Mouse (Mus musculus) right cerebral cortex, postnatal 14 days (tissue): ENCODE measurements at regions not wholly inside any gene's neighbourhood (a gene's known extent, or its start where the extent isn't known, plus 50 kb on each side); places are given as distances from the start of the nearest gene placed in this dataset.

Experiments used
- DNase-seq: peaks from one replicate; pipeline ENCODE4 v3.0.0; 2022

DNA sequence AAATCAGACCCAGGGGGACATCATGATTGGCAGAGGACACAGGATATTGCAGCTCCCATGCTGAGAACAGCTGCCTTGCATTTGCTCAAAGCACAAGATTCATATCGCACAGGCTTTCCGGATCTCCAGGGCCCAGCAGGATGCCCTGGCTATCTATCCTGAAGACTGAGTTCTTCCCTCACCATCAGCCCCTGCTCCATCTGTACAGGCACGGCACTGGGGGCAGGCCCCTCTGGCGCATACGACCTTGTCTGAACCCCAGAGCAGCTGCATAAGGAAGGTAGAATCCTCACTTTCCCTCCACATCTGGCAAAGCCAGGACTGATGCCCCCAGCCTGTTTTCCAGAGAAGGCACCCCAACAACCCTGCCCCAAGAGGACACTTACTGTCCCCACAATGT lies 266.8 kb downstream of the Tns1 start:
- no peak for DNase-seq

DNA sequence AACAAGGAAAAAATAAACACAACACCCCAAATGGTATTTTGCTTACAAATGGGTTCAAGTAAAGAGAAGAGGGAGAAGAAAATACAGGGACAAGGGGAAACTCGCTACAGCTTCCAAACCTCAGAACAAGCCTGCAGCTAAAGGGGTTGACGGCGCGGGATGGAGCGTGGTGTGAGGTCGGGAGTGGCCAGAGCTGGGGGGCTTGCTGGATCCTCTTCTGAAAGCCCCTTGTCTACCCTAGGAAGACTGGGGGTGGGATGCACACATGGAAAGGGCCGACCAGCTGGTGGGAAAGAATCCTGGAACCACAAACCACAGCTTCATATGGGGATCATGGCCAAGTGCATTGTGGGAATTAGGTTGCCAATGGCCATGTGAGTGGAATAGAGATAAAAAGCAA lies 267.4 kb downstream of the Tns1 start:
- DNase-seq = no peak

DNA sequence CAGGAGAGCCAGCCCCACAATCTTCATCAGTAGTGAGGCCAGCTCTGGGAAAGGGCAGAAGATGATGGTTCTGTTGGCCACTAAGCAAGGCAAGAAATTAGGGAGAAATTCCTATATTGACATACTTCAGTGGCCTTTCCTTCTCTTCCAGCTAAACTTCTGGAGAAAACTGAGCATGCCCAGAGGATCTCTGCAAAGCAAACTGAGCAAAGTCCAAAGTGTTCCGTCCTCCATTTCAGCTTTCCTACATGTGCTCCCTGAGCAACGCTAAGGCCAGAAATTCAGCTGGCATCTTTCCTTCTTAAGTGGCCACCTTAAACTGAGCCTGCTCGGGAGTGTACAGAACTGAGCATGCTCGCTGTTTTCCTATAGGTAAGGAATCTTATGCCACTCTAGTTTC lies 268.9 kb downstream of the Tns1 start:
- DNase-seq = no peak

DNA sequence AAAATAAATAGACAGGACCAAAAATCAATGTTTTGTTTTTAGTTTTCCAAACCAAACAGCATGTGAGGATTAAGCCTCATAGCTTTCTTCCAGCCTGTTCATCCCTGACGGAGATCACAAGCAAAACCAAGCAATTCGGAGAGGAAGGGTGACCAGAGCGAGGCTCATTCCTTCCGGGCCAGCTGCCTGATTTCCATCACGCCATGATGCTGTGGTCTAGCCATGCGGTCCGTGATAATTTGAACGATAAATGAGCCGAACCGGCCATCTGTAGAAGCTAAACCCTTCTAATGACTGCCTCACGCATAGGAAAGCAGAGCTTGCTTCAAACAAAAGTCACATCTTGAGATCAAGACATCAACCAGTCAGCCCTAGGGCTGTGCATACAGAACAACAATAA lies 270.4 kb downstream of the Tns1 start:
- DNase-seq = no peak

DNA sequence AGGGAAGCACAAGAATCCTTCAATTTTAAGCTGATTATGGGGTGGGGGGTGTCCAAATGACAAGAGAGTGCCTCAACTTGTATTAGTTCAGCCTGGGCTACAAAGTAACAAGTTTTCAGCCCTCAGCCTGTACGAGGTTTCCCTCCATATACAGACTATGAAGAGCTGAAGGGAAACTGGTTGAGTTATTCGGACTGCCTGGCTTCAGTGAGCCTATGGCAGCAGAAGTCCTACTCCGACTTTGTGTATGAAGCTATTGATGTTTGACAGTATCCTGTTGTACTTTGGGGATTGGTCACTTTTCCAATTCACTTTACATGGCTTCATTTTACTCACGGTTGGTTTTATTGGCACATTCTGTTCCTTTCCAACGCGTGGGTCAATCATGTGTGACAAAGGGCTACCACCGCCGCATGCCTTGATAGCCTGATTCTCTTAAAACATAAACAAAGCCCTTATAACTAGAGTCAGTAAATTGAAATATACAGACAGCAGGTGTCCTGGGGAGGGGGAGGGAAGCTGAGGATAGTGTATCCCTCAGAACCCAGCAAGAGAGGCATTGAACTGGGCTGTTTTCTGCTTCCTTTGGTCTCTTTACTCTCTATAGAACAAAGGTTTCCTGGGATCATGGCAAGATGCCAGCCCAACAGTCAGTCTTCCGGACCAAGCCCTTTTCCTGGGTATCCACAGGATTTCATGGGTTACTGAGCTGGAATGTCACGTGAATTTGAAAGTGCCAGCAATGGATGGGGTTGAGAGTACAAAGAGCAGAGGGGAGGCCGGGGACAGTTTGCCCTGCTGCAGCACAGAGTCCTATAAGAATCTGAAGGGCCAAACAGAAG lies 273.9 kb downstream of the Tns1 start:
- DNase-seq = no peak

DNA sequence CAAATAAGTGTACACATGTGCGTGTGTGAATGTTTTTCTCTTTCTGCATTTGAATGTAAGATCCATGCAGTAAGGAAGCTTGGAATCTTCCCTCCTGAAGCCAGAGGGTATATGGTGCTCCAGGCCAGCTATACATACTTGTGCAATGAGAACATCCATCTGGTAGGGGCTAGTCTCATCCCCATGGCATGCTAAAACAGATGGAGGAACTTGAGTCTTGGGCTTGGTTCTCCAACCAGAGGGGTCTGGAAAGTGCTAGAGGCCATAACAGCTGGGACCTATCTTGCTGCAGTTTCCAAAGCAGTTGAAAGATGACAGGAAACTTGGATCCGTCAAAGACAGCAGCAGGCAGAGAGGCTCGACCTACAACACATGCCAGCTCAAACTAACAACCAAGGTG lies 275.9 kb downstream of the Tns1 start:
- DNase-seq = no peak

DNA sequence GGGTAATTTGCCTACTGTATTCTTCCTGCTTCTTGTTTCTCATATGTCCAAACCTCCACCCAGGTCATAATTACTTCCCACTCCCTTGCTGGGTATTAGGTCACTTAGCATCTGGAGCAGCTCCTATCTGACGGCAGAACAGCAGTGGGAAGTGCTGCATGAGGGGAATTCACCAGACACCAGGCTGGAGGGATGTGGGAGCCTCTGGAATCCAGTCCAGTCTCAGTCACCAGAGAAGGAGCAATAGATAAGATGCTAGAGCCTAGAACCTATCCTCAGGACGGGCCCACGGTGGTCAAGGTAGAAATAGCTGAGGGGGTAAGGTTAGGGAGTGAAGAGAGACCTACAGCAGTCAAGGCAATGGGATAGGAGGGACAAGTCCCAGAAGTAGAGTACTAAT lies 277.1 kb downstream of the Tns1 start:
- no peak for DNase-seq

DNA sequence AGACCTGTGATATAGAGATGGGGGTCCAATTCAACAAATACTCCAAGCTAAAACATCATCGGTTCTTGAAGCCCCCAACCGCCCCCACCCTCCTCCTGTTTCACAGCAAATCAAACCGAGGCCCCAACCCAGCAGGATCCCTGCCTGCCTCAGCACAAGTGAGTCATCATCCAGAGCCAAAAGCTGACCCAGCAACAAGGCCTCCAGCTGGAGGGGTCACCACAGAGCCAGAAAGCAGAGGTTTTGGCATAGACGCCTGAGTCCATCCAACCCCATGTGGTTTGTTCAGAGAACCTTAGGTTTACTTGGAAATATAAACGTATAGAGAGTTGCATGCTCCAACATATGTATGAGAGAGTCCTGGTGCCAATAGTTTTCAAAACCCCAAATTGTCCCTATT lies 279.1 kb downstream of the Tns1 start:
- DNase-seq = no peak

DNA sequence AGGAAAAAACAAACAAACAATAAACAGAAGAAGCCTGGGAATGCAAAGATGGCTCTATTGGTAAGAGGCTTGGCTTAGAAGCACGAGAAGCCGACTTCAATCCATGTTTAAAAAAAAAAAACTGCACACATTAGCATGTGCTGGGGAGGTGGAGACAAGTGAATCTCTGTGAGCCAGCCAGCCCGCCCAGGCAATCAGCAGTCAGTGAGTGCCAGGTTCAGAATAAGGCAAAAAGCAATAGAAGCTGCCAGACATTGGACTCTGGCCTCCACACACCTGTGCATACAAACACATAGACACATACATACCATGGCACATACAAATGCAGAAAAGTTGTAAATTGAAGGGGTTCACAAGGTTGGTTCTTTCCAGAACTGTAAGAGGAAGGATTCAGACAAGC lies 279.7 kb downstream of the Tns1 start:
- DNase-seq = no peak

DNA sequence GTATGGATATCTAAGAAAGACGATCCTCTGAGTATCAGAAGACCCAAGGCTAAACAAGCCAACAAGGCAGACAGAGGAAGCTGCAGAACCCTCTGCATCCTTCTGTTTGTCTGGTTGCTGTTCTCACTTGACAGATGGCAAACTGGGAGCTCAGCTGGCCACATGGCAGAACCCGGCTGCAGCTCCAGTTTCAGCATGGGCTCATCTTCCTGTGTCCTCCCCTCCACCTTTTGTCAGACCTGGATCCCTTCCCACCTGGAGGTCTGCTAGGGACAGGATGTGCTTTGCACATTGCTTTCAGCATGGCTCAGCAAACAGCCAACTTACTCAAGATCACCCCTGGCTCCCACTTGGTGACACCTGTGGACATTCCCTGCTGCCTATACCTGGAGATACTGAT lies 284.9 kb downstream of the Tns1 start:
- DNase-seq = no peak

DNA sequence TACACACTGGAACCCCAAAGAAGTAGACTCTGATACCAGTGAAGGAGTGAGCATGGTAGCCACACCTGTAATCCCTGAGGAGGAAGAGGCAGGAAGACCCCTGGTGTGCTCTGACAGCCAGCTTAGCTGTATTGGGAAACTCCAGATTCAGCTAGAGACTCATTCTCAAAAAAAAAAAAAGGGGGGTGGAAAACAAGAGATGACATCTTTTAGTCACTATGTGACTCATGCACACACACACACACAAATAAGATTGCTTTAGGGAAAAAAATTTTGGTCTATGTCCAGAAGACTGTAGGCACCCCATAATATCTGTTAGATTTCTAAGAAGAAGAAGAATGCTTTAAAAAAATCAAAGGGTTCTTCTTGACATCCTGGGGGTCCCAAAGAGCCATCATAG lies 287.6 kb downstream of the Tns1 start:
- DNase-seq = no peak

DNA sequence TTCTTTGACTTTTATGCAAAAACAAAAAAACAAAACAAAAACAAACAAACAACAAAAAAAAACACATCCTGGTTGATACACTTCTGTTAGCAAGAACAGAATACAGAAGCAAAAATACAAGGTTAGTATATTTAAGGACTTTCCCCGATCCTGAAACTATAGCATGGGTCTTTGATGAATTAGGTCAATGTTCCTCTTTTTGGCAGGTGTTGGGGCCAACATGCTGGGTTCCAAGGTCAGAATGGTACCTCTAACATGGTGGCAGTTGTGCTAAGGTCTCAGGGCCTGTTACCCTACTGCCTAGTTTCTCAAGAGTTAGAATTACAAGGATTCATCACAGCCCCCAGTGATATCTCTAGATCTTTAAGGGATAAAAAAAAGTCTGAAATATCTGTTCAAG lies 289.7 kb downstream of the Tns1 start:
- no peak for DNase-seq

DNA sequence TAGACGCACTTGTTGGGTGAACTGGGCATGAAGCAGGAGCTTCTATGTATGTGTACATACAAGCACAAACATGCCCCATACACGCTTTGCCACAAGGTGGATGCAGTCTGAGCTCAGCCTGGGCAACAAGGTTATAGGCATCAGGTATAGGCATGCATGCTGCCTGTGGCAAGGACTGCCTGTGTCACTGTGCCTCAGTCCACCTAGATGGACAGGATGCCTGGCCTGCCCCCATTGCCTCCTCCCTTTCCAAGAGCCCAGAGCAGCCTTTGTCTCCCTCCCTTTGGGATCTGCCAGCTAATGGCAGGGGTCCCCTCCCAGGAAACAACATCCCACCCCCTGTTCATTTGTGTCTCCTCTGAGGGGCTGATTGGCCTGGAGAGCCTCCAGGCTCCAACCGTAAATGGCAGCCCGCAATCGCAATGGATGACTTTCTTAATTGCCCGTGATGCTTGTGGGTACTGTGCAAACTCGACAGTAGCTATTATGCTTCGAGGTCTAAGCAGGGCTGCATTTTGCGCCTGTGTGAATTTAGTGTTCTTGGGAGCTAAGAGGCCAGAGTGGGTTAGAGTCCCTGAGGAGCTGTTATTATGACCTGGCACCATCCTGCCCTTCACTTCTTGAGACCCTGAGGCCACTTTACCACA lies 293.6 kb downstream of the Tns1 start:
- no peak for DNase-seq

DNA sequence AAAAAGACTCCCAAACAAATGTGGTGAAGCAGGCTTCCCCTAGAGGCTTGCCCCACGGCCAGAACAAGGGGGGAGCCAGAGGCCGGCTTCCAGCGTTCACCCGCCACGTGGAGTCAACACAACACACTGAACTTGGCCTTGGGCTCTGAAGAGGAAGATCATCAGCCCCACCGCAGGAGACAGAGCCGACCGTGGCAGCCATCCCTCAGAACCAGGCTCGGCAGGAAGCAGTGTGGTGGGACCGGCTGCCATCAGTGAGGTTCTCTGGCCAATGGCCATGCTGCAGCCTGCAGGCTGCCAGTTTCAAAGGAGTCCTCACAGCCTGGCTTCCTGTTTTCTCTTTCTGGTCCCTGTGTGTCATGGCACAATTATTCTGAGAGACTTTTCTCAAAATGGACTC lies 295.3 kb downstream of the Tns1 start:
- peak; percentile 23 for DNase-seq

DNA sequence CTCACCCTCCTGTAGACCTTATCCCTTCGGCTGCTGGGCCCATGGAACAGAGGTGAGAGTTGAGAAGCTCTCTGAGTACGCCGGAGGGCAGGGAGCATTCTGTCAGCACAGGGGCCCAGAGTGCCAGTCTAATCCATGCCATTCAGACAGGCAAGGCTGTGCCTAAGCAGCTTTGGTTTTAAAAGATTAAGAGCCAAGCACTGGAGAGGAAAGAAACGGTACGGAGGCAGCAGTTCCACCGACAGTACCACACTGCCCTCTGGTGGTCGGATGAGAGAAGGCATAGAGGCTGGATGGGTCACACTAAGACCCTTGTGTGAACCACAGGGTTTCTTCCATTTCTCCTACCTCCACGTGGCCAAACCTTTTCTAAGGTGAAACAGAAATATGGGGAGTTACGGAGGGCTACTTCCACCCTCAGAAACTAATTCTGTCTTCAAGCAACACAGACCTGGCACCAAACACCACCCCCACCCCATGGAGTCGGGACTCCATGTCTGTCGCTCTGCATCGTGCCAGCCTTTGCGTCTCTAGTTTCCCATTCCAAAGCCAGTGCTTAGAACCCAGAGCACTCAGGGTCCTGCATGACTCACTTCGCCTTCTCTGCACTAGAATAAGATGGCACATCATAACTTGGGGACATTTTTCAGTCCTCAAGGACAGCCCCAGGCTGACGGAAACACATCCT lies 297.9 kb downstream of the Tns1 start:
- peak; percentile 91 for DNase-seq

DNA sequence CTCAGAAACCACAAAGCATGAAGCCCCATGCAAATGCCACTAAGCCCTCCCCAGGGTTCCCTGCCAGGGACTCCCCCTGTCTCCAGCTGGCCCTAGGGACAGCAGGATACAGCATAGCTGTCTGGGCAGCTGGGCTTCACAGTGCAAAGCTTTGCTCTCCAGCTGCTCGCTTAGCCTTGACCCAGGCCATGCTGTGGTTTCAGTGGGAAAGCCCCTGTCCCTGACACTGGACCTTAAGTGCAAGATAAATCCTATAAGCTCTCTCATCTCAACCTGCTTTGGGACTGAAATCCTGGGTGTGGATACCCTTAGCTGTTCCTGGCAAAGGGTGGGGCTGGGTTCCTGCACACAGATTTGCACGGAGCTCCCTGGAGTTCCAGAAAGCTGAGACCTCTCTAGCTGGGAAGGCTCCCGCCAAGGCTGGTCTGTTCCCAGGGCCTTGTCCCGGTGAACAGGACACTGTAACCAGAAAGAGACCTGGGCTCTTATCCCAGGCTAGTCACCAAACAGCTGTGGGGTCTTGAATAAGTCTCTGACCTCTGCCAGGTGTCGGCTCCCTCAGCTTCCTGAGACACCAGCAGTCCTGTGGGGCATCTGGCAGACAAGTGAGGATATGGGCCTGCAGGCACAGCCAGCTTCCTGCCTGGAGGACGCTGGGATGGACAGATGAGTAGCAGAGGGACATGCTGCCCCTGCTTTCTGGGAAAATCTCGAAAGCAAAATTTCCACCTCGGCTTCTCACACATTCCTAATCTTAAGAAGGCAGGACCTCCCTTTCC lies 299.7 kb downstream of the Tns1 start:
- no peak for DNase-seq

DNA sequence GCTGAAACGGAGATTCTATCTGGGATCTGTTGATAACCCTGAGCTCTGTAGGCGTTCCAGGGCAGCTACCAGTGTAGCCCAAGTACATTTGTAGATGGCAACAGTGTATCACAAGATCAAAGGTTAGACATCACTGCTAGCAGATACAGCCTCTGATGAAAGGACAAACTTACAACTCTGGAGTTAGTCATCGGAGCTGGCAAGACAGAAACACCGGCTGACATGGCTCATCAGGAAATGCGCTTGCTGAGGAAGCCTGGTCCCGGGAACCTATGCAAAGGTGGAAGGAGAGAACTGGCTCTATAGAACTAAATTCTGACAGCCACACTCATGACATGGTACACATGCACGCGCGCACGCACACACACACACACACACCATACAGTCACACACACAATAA lies 300.5 kb downstream of the Tns1 start:
- no peak for DNase-seq

DNA sequence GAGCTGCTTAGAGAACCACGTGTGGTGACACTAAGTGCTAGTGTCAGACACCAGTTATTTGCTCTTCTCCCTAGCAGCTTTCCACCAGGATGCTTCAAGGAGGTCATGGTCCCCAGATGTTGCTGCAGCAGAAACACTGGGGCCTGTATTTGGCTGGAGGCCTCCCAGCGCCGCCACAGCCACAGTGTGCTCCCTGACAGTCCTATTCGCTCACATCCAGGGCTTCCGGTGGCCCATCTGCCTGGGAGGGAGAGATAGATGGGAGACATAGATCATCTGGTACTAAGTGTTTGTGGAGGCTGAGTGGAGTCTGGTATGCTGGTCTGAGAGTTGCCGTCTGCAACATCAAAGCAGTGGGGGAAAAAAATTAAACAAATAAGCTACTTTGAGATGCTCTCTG lies 301.6 kb downstream of the Tns1 start:
- DNase-seq = no peak

DNA sequence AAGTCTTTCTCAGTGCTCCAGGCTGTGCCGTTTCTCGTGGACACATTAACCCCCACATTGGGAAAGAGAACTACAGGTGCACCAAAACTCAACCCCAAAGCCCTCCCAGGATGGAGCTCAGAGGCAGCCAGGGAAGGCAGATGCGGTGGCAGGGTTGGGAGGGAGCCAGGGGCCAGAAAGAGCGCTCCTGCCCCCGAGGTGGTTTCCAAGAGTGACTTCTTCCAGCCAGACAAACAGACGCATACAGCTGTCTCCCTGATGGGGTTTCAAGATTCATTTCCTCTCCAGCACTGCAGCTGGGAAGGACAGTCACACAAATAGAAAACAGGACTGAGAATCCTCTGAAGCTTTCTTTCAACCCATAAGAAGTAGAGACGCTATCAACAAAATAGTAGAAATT lies 303.5 kb downstream of the Tns1 start:
- no peak for DNase-seq

DNA sequence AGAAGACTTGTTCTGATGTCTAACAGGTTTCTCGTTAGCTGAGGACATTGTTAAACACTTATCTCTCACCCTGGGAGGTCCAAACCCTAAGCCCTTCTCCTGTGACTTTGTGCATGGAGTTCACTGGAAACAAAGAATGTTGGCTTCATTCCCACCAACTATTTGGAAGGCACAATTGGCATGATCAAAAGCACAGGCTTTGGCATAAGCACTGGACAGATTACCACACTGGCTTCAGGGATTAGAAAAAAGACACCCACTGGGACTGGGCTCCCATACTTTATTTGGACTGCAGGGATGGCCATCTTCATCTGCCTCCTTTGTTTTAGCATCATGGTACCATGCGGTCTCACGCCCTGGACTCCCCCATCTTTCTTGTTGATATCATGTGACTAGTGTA lies 317.0 kb downstream of the Tns1 start:
- no peak for DNase-seq

DNA sequence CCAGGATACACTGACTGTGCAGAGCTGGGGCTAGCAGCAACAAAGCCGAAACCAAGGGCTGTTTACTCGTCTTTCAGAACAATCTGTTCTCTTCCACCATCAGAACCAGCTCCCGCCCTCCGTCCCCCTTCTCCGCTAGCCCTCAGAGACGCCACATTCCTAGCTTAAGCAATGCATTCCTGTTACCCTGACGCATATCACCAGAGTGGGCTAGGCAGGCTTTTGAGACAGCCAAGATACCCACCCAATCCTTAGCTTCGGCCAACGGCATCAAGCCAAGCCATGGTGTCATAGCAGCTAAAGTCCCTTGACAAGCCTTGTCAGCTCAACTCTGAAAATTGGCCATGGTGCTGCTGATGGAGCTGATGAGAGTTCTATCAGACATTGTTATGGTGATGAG lies 319.1 kb downstream of the Tns1 start:
- DNase-seq = no peak

DNA sequence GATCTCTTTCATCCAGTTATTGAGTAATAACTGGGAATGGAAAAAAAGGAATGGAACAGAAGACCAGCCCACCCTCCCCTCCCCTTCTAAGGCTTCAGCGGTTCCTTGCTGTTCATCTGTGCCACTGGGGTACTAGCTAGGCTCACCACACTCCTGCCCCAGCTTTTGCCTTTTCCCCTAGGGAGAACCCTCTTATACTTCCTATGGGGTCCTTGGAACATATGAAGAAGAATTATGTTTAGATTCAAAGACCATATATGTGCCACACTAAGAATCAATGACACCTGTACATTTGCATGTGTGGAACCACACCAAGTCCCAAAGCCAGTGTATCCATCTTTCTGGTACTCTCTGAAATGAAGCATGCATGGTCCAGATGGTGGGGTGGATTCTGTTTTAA lies 324.3 kb downstream of the Tns1 start:
- no peak for DNase-seq

DNA sequence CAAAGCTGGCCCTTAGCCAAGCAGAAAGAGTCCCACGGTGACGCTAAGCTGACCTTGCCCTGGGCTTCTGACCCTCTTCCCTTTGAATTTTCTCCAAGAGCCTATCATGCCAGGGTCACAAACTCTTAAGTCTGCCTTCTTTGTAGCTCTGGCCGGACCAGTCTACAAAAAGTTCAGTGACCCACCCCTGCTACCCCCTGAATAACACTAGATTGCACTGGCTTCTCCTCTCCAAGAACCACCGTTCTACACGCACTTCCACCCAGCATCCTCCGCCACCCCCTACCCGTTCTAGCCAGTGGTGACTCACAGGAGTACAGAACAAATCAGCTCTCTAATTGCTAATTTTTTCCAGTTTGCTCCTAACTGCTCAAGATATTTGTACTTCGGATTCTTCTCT lies 325.0 kb downstream of the Tns1 start:
- DNase-seq = no peak

DNA sequence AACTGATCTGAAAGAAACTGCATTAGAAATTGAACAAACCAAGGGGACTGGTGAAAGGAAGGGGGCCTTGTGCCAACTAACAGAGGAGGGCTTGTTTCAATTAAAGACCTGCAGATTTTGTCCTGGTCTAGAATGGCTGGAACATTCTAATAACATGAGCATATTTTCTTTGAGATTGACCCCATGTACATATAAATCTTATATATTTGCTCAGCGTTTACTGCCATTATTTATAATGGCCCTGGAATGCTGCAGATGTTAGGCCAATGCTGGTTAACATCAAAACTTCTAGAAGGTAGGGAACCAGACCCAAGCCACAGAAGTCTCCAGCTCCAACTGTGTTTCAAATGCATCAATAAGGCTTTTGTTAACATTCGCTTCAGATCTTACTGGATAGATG lies 326.4 kb downstream of the Tns1 start:
- DNase-seq = no peak
